Mouse (Mus musculus) neutrophil, adult 5-6 weeks (primary cell): Measurements from ENCODE around the gene Gnai2. TPM values are rescaled to one million over a fixed set of nuclear protein-coding genes. Genes with fewer than 3 reads are reported as not detected.
"Not testable (repeated sequence)": the region's sequence is repeated elsewhere in the genome, so short reads cannot be mapped to it uniquely, and the experiment has no call there.

Experiments
- ATAC-seq: fragments of 151-379, 151-347 bp; 2 replicates; pipeline ENCODE4 v1.8.0; 2017; ENCODE audit warnings: mild to moderate bottlenecking, moderate TSS enrichment; ENCODE audit not compliant: insufficient number of reproducible peaks, poor library complexity, low FRiP score, severe bottlenecking; ENCODE audit errors: extremely low read depth
- total RNA-seq: library from RNA; stranded (forward); fragments of 200-1000 nt; gene quantifications from 2 replicates; pipeline ENCODE4 v1.2.3, GENCODE M21; 2017

The Gnai2 gene
- 1,051 and 1,081 TPM in 2 replicates for total RNA-seq

DNA sequence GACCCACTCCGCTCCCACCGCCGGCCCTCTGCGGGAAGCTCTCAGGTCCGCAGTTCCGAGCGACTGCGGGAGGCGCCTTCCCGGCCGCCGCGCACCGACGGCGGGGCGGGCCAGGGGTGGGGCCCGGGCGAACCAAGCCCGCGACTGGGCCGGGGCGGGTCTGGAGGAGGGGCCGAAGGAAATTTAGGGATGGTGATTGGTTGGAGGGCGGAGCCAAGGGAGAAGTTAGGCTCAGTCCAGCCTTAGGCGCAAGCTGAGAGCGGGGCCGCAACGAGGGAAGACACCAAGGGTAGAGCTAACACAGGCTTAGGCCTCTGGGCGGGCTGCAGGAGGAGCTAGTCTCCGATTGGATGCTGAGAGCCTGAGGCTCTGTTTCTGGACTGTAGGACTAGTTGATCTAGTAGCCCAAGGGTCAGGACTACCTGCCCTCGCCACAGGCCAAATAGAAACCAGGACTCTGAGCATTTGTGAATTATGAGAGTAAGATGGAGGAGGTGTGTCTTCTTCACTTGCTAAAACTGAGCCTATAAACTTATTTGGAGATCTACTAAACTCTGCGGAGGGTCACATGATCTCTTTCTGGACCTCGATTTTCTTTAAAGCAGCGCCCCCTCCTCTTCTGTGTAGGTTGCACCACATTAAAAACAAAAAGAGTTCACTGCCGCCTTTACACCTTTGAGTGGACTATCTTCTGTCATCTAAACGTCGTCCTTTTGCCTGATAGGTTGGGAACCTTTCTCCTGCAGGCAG is at the start of gene Gnai2:
Gene Gnai2 (minus strand): TSS at position 89 of the 750 bp plus-strand sequence.
- ATAC-seq, result peak; percentile 89

DNA sequence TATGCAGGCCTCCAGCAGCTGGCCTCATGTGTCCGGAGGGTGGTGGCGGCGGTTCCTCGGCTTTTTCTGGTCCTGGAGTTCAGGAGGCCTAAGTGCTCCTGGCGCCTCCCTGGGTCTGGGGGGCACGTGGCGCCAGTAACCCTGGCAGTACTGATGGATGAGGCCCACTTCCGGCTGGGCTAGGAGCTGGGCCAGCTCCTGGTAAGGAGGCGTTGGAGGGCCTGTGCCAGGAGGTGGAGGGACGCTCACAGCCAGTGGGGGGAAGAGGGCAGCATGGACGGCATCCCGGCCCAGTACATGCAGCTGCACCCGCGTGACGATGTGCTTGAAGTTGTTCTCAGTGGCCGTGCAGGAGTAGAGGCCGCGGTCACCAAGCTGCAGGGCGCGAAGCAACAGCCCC is 47.2 kb upstream of the Gnai2 start:
- ATAC-seq, result no peak

DNA sequence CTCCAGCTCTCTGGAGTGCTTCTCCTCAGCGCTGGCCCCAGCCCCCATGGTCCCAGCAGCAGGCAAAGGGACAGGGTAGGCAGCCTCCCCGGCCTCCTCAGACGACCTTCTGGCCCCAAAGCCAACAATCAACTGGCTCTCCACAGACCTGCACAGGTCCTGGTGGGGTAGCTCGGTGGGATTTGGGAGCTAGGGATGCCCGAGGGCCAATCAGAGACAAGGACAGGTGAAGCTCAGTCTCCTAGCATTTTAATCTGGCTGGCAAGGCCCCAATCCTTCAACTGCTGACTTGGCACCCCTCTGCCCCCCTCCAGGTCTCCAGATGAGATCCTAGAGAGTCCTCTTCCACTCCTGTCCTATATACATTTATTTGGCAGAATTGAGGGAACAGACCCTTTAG is 44.3 kb upstream of the Gnai2 start, which contains the start of gene Gnat1:
Gene Gnat1 (minus strand): TSS at position 212 of the 400 bp plus-strand sequence.
- ATAC-seq, result no peak

DNA sequence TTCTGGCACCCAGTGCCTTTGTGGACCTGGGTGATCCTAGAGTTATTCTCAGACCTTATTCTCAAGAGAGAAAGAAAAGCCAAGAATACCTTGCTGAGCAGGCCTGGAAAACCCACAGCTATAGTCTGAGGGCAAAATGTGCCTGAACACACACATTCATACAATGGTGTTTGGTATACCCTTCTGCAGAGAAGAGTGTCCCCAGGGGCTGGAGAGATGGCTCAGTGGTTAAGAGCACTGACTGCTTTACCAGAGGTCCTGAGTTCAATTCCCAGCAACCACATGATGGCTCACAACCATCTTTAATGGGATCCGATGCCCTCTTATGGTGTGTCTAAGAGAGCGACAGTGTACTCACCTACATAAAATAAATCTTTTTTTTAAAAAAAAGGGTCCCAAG is 43.7 kb upstream of the Gnai2 start:
- ATAC-seq, result no peak

DNA sequence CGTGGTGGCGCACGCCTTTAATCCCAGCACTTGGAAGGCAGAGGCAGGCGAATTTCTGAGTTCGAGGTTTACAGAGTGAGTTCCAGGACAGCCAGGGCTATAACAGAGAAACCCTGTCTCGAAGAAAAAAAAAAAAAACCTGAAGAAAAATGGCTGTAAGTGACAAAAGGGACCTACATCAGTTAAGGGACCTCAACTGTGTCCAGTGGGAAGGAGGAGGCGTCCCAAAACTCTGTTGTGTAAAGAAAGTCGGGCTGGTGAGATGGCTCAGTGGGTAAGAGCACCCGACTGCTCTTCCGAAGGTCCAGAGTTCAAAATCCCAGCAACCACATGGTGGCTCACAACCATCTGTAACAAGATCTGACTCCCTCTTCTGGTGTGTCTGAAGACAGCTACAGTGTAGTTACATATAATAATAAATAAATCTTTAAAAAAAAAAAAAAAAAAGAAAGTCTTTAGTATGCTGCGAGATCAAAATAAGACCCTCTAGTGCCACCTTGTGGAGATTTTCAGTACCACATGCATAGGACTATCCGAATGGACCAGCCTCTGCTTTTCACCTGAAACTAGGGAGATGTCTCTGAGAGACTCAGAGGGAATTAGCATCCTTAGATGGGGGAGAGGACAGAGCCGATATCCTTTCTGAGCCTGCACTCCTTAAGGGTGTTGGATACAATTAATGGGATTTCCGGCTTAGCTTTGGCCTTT is 42.8 kb upstream of the Gnai2 start:
- ATAC-seq, result not testable (repeated sequence)

DNA sequence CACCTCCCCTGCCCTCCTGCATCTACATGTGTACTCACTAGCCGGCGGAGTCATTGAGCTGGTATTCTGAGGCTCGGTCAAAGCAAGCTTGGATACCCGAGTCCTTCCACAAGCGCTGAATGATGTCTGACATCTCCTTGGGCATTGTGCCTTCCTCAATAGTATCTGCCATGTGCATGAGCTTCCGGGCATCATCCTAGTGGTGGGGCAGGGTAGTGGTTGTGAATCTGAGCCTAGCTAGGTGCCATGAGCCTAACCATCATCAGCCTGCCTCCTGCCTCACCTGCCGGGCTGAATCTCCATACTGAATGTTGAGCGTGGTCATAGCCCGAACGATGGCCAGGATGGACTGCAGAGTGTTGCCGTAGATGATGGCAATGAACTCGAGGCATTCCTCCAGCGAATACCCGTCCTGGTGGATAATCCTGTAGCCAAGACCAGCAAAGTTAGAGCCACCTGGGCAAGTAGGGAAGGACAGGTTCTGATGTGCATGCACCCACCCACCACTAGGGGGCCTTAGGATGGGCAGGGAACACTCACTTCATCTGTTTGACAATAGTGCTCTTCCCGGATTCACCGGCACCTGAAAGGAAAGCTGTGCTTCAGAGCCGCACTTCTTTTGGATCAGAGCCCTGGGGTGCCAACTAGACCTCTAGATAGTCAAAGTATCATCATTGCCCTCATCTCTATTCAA is 42.1 kb upstream of the Gnai2 start:
- peak; percentile 49; the same call in 1 of the 2 replicates for ATAC-seq

DNA sequence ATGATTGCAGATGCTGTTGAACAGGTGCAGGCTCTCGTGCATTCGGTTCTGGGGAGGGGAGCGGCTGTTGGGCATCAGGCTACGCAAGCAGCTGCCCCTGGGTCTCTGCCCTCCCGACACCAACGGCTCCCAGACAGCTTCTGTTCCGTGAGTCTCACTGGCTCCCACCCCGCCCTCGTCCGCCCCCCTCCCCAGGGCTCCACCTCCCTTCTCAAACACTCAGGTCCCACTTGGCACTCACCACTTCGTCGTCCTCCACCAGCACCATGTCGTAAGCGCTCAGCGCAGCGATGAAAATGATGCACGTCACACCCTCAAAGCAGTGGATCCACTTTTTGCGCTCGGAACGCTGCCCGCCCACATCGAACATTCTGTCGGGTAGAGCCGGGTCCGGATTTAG is 41.1 kb upstream of the Gnai2 start:
- no peak for ATAC-seq

DNA sequence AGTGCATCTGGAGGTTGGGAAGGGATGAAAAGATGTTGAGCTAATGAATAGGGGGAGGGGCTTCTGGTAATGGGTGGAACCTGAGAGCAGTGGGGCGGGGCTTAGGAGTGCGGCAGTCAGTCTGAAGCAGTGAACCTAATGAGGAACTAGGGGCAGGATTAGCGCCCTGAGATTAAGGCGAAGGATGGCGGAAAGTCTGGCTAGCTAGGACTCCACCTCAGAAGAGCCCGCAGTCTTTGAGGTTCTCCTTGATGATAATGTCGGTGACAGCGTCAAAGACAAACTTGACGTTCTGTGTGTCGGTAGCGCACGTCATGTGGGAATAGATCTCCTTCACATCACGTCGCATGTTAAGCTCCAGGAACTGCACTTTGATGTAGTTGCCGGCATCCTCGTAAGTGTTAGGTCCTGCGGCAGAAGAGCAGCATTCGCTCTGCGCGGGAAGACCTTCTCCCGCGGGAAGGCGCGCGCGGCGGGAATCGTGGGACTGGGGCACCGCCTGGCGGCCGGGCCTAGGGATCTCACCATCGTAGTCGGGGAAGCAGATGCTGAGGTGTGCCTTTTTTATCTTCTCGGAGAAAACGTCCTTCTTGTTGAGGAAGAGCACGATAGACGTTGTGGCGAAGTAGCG is 40.6 kb upstream of the Gnai2 start:
- ATAC-seq, result peak; percentile 40; the same call in 1 of the 2 replicates

DNA sequence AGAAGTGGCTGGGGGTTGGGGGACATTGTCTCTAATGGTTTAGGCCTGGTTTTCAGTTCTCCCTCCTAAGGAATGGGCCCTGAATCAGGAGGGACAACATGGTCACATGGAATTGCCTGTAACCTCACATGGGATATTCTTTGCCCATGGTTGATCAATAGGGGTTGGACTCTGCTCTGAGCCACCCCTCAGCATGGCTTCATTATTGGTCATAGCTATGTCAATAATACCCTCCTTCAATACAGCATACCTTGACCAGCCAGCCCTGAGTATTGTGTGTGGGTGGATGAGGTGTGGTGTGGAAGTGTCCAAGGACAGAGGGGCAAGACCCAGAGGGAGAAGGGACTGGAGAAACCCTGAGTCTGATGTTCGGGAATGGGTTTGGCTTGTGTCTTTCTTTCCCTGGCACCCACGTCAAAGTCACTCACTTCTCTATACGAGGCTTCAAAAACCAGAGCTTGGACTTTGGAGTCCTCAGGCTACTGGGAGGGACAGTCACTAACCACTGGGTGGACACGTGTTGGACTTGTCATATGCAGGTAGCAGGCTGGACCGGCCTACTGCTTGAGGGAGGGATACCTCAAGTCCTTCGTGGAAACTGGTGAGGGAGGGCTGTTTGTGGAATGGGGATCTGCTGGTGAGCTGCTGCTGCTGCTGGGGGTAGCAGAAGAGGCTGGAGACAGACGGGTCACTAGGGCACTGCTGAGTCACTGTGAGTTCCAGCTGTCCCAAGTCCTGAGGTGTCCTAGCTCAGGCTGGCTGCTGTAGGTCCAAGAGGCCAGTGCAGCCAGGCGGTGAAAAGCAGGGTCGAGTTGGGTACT is 39.7 kb upstream of the Gnai2 start:
- no peak for ATAC-seq

DNA sequence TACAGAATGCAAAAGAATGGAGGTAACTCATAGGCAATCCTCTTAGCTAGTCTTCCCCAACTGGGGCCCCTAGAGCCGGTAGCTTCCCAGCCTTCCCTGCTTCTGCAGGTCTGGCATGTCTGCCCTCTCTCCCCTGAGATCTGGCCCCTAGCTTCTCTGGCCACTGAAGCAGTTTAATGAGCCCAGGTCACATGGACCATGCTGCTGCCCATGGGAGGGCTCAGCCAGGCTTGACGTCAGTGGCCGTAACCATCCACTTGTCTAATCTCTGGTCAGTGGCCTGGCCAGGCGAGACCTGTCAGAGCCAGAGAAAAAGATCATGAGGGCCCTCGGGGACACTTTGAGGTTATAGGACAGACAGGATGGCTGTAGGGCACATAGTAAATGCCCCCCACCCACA is 35.1 kb upstream of the Gnai2 start:
- ATAC-seq, result no peak

DNA sequence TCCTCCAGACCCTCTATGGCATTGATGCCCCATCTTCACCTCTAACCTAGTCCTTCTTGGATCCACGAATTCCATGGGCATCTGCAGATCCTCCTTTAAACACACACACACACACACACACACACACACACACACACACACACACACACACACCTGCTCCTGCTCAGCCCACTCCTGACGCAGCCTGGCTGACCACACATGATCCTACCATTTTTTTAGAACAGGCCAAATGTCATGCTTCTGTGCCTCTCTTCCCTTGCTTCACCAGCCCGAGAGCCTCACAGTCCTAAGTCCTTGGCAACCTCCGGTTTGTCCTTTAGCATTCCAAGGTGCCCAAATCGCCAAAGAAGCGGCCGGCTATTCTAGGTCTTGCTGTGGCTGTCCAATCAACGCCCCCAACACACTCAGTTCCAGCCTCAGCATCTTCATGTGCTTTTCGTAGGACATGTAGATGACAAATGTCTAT is 34.3 kb upstream of the Gnai2 start, which contains the start of gene Slc38a3:
Gene Slc38a3 (minus strand): TSS at position 51 of the 466 bp plus-strand sequence.
- ATAC-seq, result no peak

DNA sequence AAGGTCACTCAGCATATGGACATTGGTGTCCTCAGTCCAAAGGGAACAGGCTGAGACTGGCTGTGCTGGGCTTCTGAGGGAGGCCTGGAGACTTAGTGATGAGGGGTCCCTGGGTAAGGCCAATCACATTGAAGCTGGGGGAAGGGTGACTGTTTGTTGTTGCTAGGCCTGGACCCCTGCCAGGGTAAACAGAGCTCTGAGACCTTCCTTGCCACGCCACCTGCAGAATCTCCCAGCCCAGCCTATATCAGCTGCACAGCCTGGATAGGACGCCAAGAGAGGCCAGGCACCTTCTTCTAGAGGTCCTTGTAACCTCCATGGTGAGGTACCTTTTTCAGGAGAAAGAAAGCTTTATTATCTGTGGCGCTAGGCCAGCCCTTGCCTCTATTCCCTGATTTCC is 33.7 kb upstream of the Gnai2 start:
- ATAC-seq, result no peak

DNA sequence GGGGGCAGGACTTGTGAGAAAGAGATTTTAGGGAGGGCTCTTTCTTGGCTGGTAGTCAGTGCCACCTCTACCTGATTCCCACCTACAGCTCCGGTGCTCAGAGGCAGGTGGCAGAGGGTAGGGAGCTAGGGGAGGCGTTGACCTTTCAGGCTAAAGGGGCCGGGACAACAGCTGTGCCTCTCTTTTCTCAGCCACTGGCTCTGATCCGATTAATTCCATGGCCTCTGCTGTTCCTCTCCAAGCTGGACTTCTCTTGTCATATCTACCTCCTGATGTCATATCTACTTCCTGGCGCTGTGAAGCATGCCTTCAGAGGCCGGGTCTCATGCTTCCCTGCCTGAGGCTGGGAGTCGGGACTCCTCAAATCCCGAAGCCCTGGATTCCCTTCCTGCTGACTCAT is 32.8 kb upstream of the Gnai2 start:
- 0 out of 2 replicates have a peak, but pooled peaks have one; percentile 11 for ATAC-seq

DNA sequence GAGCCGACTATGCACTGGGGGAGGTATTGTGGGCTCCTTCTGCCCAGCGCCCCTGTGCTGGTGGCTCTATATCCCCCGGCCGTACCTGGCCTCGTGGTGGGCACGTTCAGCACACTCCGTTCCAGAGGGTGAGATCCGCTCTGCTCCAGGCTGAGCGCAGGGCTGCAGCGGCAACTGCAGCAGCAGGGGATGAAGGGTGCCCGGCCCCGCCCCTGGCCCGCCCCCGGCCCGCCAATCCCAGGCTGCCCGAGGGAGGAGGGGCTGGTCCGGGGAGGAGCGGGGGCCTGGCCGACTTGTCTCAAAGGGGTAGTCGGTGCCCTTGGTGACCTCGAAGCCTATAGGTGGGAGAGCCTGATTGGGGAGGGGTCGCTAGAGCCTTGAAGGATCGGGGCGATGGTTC is 32.1 kb upstream of the Gnai2 start:
- ATAC-seq, result no peak

DNA sequence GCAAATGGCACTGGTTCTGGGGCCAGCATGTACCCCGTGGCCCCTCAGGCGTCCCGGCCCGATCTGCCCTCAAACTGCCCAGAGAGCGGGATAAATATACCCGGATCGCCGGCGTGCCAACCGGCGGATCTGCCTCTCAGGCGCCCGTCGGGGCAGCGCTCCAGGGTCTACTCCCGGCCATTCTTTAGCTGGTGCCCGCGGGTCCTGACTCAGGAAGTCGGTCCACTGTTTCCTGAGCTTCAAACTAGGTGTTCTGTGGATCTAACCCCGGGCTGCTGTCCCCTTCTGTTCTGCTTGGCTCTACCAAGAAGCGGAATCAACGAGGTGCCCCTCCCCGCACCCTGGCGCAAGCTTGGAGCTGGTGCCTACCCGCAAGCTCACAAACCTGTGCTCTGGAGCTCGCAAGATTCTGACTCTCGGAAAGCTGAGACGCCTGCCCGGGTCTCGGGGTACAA is 31.6 kb upstream of the Gnai2 start:
- ATAC-seq, result no peak

DNA sequence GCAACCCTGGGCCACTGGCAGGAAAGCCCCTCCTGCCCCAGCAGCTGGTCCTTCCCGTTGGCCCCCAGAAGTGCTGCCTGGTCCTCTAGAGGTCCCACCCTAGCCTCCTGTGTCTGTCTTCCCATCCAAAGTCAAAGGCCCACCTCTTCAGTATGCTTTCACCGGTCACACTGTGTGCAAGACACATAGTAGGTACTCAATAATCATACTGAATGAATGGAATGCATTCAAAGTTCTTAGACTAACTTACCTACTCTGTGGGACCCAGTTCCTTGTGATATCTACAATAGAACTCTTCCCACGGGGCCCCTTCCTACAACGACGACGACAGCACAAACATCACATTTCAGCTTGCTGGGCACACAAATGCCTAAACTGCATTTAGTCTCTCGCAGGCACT is 30.1 kb upstream of the Gnai2 start:
- no peak for ATAC-seq

DNA sequence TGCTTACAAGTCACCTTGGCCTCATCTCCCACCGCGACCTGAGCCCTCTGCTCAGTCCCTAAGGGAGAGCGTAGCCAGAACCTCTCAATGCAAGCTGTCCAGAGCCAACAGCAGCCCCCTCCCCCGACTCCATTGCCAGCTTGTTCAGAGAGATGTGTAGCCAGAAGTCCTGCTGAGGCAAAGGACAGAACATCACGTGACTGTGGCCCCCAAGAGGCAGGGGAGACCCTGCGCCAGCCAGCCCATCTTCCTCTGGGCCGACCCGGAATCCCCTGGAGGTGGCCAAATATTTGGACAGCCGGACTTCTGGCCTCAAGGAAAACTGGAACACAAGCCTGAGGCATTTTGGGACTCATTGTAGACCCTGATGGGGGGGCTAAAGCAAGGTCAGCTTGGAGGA is 28.4 kb upstream of the Gnai2 start:
- no peak for ATAC-seq

DNA sequence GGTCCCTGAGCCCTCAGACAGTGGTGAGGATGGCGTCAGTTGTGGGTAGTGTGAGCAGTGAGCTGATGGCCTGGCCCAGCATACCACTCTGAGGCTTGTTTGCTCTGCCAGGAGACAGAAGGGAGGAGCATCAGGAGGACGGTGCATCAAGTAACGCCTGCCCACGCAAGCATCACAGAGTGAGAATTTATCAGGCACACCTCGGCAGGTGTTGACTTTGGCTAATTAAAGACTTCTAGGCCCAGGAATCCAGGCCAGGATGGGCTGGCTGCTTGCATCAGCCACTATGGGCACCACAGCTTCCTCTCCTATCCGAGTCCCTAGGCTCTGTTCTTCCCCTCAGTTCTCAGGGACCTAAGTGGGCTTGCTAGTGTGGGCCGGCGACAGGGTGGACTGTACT is 27.2 kb upstream of the Gnai2 start:
- ATAC-seq, result no peak
